Comparison of ENCODE assay signal across 9 mouse cellular contexts in genomic region chr9:122084636-122085035, GRCm38 (mm10). TPM values are rescaled to one million over a fixed set of nuclear protein-coding genes. Genes with fewer than 3 reads are reported as not detected.
DNase-seq lines count a peak whose midpoint lies in the region; ATAC-seq lines count a peak whose summit lies in the region.
"Had no signal": no experiment of that assay in that cellular context is flagged by ENCODE, and none has a peak within 500 bp of the region (broad histone marks: within the 10 kb centered on the region; RNA-seq: fewer than 3 reads in every experiment).

No protein-coding gene starts in this region.

- H3K4me1 ChIP-seq in kidney, embryonic 14.5 days (ENCODE audit: control insufficient read depth, insufficient read depth, low read length), result no peaks in the 10 kb centered on the region; the same call in 1 of the 2 replicates
- H3K4me1 ChIP-seq in neural tube, embryonic 13.5 days (replicated peaks), result 0 out of 2 replicates have a peak, but pooled peaks cover 3% of the 10 kb centered on the region
- peaks cover 13% of the 10 kb centered on the region for H3K4me1 ChIP-seq in stomach, embryonic 16.5 days (ENCODE audit: control insufficient read depth, insufficient read depth, low read length)

- DNase-seq in adrenal gland, adult (ENCODE audit: inconsistent age in 2 of 2, low spot score in 1 of 2), result peak; percentile 64 to 85
- DNase-seq in adrenal gland, adult 8-10 months, result no peak
- DNase-seq in kidney, adult 11 months, result no peak
- no peak for DNase-seq in neural tube, embryonic 10.5 days (ENCODE audit: extremely low spot score, low spot score)
- no peak for DNase-seq in frontal cortex, postnatal 36 days (ENCODE audit: low spot score in 2 of 2)
- DNase-seq: cerebellum, adult 8-10 months had no signal

- no peaks in the 10 kb centered on the region for H3K36me3 ChIP-seq in kidney, embryonic 14.5 days (ENCODE audit: control insufficient read depth, insufficient read depth, low read length)
- no peaks in the 10 kb centered on the region for H3K36me3 ChIP-seq in neural tube, embryonic 13.5 days
- H3K36me3 ChIP-seq in stomach, embryonic 16.5 days (ENCODE audit: control insufficient read depth, insufficient read depth, low read length), result no peaks in the 10 kb centered on the region

- WGBS in kidney, embryonic 14.5 days, result 83% methylated on average over 4 of the region's 4 CpGs
- WGBS in neural tube, embryonic 13.5 days, result 73% methylated on average over 4 of the region's 4 CpGs
- 61% methylated on average over 4 of the region's 4 CpGs for WGBS in stomach, embryonic 16.5 days

- no peak overlapping the region for H3K9ac ChIP-seq in kidney, embryonic 14.5 days (ENCODE audit: low read depth, low read length)
- no peak overlapping the region for H3K9ac ChIP-seq in neural tube, embryonic 13.5 days
- H3K9ac ChIP-seq in stomach, embryonic 16.5 days (ENCODE audit: low read length), result no peak overlapping the region

- H3K4me3 ChIP-seq in kidney, embryonic 14.5 days (ENCODE audit: low read length), result no peak overlapping the region
- no peak overlapping the region for H3K4me3 ChIP-seq in neural tube, embryonic 13.5 days
- no peak overlapping the region for H3K4me3 ChIP-seq in stomach, embryonic 16.5 days (replicated peaks; ENCODE audit: low read length)

- peak overlapping the region; percentile 66; the same call in 1 of the 2 replicates for H3K27ac ChIP-seq in kidney, embryonic 14.5 days (ENCODE audit: low read depth, low read length)
- H3K27ac ChIP-seq in neural tube, embryonic 13.5 days (replicated peaks), result peak overlapping the region; percentile 56
- H3K27ac ChIP-seq in stomach, embryonic 16.5 days (ENCODE audit: low read length), result peak overlapping the region; percentile 43

- no peak for ATAC-seq in kidney, embryonic 14.5 days (ENCODE audit: low FRiP score, low TSS enrichment)
- ATAC-seq in neural tube, embryonic 13.5 days (ENCODE audit: low read depth), result no peak
- ATAC-seq in stomach, embryonic 16.5 days (ENCODE audit: insufficient read depth, low FRiP score), result no peak

- H3K9me3 ChIP-seq in kidney, embryonic 14.5 days (ENCODE audit: control insufficient read depth, low read length), result no peaks in the 10 kb centered on the region
- no peaks in the 10 kb centered on the region for H3K9me3 ChIP-seq in neural tube, embryonic 13.5 days
- H3K9me3 ChIP-seq in stomach, embryonic 16.5 days (replicated peaks; ENCODE audit: control insufficient read depth, low read length), result no peaks in the 10 kb centered on the region

- no peak overlapping the region for H3K4me2 ChIP-seq in kidney, embryonic 14.5 days (replicated peaks; ENCODE audit: low read depth, low read length)
- no peak overlapping the region for H3K4me2 ChIP-seq in neural tube, embryonic 13.5 days
- H3K4me2 ChIP-seq in stomach, embryonic 16.5 days (ENCODE audit: low read depth, low read length), result no peak overlapping the region

- no peaks in the 10 kb centered on the region for H3K27me3 ChIP-seq in kidney, embryonic 14.5 days (ENCODE audit: control insufficient read depth, insufficient read depth, low read length)
- H3K27me3 ChIP-seq in neural tube, embryonic 13.5 days, result no peaks in the 10 kb centered on the region
- H3K27me3 ChIP-seq in stomach, embryonic 16.5 days (ENCODE audit: control insufficient read depth, insufficient read depth, low read length), result no peaks in the 10 kb centered on the region

RNA-seq across cellular contexts. Expression of gene Snrk, which starts 32.4 kb away (rescaled TPM):
- 100 to 1,000 TPM; 153 to 206 (median 181) TPM for total RNA-seq in adrenal gland, adult 8-10 months (2022)
- polyA plus RNA-seq in kidney, embryonic 14.5 days (2014; fragmentation: Nextera tagmentation; extraction: Ambion mirVana), result 22.5 and 41.1 TPM in 2 replicates
- polyA plus RNA-seq in neural tube, embryonic 13.5 days (2015; fragmentation: Nextera tagmentation; extraction: Ambion mirVana), result 60.2 and 62.8 TPM in 2 replicates
- polyA plus RNA-seq in stomach, embryonic 16.5 days (2015; fragmentation: Nextera tagmentation; extraction: Ambion mirVana), result 46.7 and 52.9 TPM in 2 replicates

Comparison
In these comparisons a context has a peak if more than half of its experiments do, and no peak if none do; other contexts are left out.
1. DNase-seq: peak in adrenal gland, adult (2 of 2); none in adrenal gland, adult 8-10 months (single experiment), kidney, adult 11 months (single experiment), neural tube, embryonic 10.5 days (single experiment) and frontal cortex, postnatal 36 days (0 of 2).
2. Peak in every context shown above with its lines, with median percentiles within 50 percentile points of each other: H3K27ac ChIP-seq.